Mouse (Mus musculus) liver, adult 2 months (tissue): Measurements from ENCODE around the gene Iqck.

ENCODE experiments used
- CTCF ChIP-seq: fragments of 200-500 bp; IDR thresholded peaks from 2 replicates; pipeline ENCODE4 v1.5.1; 2011; ENCODE audit warnings: low read depth, low read length, control low read depth
- POLR2A ChIP-seq: fragments of 200-500 bp; IDR thresholded peaks from 2 replicates; pipeline ENCODE4 v1.6.1; 2011; ENCODE audit warnings: low read length, control low read depth; ENCODE audit not compliant: insufficient read depth; ENCODE audit errors: extremely low read depth

DNA sequence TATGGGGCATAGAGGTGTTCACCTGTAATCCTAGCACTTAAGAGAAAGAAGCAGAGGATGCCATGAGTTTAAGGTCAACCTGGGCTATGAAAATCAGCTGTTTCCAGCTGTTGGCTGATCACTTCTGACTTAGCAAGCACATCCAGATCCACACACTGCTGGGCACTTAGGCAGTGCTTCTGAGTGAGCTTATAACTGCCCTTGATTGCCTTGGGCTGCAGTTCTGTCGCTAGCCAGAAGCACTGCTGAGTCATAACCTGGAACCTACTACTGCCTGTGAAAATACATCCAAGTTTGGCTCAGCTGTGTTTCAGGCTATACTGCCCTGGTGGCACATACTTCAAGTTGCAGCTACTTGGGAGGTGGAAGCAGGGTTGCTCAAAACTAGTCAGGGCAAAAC is 13.8 kb upstream of the Iqck start:
- TF ChIP-seq POLR2A (no peak), CTCF (no peak)
